Mouse (Mus musculus) hindbrain, embryonic 10.5 days (tissue): ENCODE measurements around the gene Gtf3c6. TPM values are rescaled to one million over a fixed set of nuclear protein-coding genes. Genes with fewer than 3 reads are reported as not detected.

Experiments
- DNase-seq: peaks from one replicate; pipeline ENCODE4 v3.0.0-alpha.2; 2017; ENCODE audit warnings: low spot score
- H3K27ac ChIP-seq: fragments of 300-500 bp; sonication (generic); 2 replicates; pipeline ENCODE4 v1.5.1; 2016; ENCODE audit warnings: mild to moderate bottlenecking, moderate library complexity
- H3K27me3 ChIP-seq: fragments of 300-500 bp; sonication (generic); 2 replicates; pipeline ENCODE4 v1.6.1; 2016; ENCODE audit warnings: mild to moderate bottlenecking; ENCODE audit not compliant: poor library complexity, insufficient read depth, severe bottlenecking
- H3K36me3 ChIP-seq: fragments of 300-500 bp; sonication (generic); 2 replicates; pipeline ENCODE4 v1.6.1; 2016; ENCODE audit warnings: mild to moderate bottlenecking, moderate library complexity
- H3K4me1 ChIP-seq: fragments of 300-500 bp; sonication (generic); replicated peaks from 2 replicates; pipeline ENCODE4 v1.6.1; 2016; ENCODE audit warnings: mild to moderate bottlenecking
- H3K4me3 ChIP-seq: fragments of 300-500 bp; sonication (generic); 2 replicates; pipeline ENCODE4 v1.5.1; 2016; ENCODE audit warnings: mild to moderate bottlenecking, moderate library complexity
- H3K9me3 ChIP-seq: fragments of 300-500 bp; sonication (generic); 2 replicates; pipeline ENCODE4 v1.6.1; 2016; ENCODE audit warnings: mild to moderate bottlenecking, moderate library complexity
- WGBS: fragments of 180-500 bp; shearing (Covaris S2); methylation state at CpG from one replicate; pipeline ENCODE4 v1.1.7; 2016; 5-methylcytosine and 5-hydroxymethylcytosine counted together
- polyA plus RNA-seq: library from polyadenylated mRNA; unstranded; fragments of >200 nt; fragmentation: Nextera tagmentation; extraction: Ambion mirVana; gene quantifications from 2 replicates; pipeline ENCODE4 v1.2.1, GENCODE M21; 2016

Gene Gtf3c6
- polyA plus RNA-seq, 1 experiment from 2014 or later, result 140 TPM

DNA sequence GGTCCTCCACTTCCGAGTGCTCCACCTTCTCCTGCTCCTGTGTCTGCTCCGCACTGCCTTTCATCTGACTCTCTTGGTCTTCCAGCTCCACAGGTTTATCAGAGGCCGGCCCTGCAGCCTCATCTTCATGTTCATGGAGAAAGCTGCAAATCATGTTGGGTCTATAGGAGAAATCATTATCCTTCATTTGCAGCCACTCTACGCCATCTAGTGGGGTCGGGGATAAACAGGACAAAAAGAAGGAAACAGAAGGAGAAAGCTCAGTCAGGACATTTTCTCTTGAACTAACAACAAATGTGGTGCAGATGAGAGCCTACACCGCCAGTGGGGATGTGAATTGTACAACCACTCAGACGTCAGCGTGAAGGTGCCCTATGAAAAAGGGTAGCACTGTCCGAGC, 8.3 kb downstream of the Gtf3c6 start:
- no peak overlapping the region for H3K4me3 ChIP-seq
- 92% methylated on average over 9 of the region's 9 CpGs for whole genome bisulfite sequencing
- no peak overlapping the region for H3K27ac ChIP-seq
- DNase-seq, result no peak
- H3K36me3 ChIP-seq, result peaks cover 72% of the 10 kb centered on the region
- no peaks in the 10 kb centered on the region for H3K9me3 ChIP-seq
- H3K4me1 ChIP-seq, result peaks cover 15% of the 10 kb centered on the region
- no peaks in the 10 kb centered on the region for H3K27me3 ChIP-seq

DNA sequence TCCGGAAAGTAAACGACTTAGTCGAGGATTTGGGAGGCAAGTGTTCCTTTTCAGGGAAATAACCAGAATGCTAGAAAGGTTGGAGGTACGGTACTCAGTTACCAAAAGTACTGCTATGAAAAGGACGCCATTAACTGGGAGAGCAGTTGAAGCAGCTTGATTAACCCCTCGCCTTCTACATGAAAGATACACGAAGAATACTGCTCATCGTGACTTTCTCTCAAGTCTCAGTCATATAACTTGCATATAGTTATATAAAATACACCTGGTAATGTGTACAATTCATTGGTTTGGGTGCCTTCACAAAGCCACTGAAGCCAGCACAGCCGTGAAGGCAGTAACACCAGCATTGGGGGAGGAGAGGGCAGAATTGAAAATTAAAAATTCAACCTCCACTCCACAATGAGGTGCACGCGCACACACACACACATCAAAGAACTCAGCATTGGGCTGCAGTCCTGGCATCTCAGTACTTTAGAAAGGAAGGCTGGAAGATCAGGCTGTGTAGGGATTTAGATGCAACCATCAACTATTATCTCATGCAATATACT, 10.7 kb downstream of the Gtf3c6 start:
- H3K36me3 ChIP-seq, result peaks cover 72% of the 10 kb centered on the region
- peak overlapping the region; percentile 77 for H3K4me3 ChIP-seq
- DNase-seq, result peak; percentile 13
- H3K9me3 ChIP-seq, result no peaks in the 10 kb centered on the region
- no peaks in the 10 kb centered on the region for H3K27me3 ChIP-seq
- peaks cover 15% of the 10 kb centered on the region for H3K4me1 ChIP-seq
- WGBS, result 37% methylated on average over 11 of the region's 11 CpGs
- peak overlapping the region; percentile 90 for H3K27ac ChIP-seq

DNA sequence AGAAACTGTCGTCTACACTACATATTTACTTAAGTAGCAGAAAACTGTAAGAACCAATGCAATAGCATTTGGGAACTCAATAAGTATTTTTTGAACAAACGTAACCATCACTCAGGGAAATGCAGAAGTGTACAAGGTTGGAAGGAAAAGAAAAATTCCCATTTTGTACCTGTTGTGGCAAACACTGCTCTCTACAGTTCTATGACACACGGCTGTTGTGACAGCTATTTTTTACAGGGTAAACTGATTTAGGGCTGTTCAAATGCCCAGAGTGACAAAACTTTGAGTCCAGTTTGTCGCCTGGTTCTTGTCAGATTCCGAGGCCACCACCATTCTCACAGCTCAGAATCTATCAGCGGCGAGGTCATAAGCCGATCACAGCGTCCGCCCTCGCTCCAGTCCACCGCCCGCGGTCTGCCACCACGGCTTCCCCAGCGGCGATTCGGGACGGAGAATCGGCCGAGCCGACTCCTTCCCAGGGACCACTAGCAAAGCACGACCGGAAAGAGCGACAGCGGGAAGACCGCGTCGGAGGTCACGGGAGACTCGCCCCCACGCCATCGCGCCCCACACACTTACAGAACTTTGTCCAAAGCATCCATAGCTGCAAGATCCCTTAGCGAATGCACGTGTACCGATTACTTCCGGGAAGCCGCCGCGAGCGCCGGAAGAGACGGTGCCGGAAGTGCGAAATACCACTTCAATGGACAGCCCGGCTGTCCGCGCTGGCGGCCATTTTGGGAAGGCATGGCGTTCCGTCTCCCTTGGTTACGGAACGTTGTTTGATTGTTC, 11.3 kb downstream of the Gtf3c6 start, which contains the start of gene Rpf2:
Gene Rpf2, minus strand, starts transcription at position 663 of the 792 bp plus-strand sequence.
- WGBS, result under 1% methylated on average over 54 of the region's 54 CpGs
- peaks cover 15% of the 10 kb centered on the region for H3K4me1 ChIP-seq
- no peaks in the 10 kb centered on the region for H3K9me3 ChIP-seq
- H3K27ac ChIP-seq, result peak within 1 kb of the TSS; percentile 90
- DNase-seq, result peak; percentile 91
- H3K4me3 ChIP-seq, result peak within 1 kb of the TSS; percentile 77
- H3K36me3 ChIP-seq, result peaks cover 72% of the 10 kb centered on the region
- H3K27me3 ChIP-seq, result no peaks in the 10 kb centered on the region

DNA sequence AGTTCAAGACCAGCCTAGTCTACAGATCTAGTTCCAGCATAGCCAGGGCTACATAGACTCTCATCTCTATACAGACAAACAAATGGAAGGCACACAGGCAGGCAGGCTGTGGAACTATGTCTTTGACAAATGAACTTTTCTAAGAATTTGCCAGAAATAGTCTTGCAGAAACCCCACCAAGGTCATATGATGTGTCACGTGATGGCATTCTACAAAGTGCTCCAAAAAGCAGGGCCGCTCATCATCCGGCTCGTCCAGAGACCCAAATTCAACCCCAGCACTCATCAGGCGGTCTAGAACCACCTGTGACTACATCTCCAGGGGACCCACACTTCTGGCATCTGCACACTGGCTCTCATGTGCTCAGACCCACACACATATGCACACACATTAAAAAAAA, 20.1 kb downstream of the Gtf3c6 start:
- WGBS, result 94% methylated on average over 5 of the region's 5 CpGs

DNA sequence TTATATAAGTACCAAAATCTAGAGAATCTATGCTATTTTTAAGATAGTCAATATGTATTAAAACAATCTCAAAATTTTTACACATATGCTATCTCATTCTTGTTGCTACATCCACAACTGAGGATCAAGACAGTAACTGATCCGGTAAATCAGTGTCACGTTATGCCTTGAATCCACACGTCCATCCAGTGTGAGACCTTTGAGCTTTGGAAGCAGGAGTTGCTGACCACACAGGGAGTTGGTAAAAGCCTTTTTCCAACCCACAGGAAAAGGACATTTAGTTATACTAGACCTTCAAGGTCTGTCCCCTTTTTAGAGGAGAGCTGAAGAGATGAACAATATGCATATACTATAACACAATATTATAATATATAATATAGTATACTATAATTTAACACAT, 24.7 kb downstream of the Gtf3c6 start:
- H3K27ac ChIP-seq, result no peak overlapping the region
- H3K9me3 ChIP-seq, result no peaks in the 10 kb centered on the region
- H3K27me3 ChIP-seq, result no peaks in the 10 kb centered on the region
- H3K4me1 ChIP-seq, result no peaks in the 10 kb centered on the region
- DNase-seq, result no peak
- no peak overlapping the region for H3K4me3 ChIP-seq
- peaks cover 92% of the 10 kb centered on the region for H3K36me3 ChIP-seq
- WGBS, result 87% methylated on average over 3 of the region's 3 CpGs

More for the DNA sequence above, 20.1 kb downstream of the Gtf3c6 start:
- Histone ChIP-seq H3K4me1 (no peaks in the 10 kb centered on the region), H3K4me3 (no peak overlapping the region), H3K9me3 (no peaks in the 10 kb centered on the region), H3K27me3 (no peaks in the 10 kb centered on the region), H3K36me3 (peaks cover 96% of the 10 kb centered on the region), H3K27ac (no peak overlapping the region)
- no peak for DNase-seq

DNA sequence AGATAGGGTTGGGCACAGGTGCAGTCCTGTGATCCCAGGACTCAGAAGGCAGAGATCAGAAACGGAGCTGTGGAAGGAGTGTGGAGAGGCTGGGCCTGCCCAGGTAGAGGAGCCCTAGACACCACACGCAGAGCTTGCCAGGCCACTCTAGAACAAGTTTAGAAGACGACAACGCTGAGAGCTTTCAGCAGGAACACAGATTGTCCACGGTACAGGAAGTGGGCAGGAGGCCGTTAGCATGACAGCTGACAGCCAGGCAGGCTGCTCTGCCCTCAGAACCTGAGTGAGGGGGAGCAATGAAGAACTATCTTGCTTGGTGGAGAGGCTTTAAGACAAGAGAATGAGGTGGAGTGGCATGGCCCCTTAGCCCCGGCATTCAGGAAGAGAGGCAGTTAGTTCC, 25.5 kb downstream of the Gtf3c6 start:
- no peaks in the 10 kb centered on the region for H3K27me3 ChIP-seq
- no peak for DNase-seq
- WGBS, result 90% methylated on average over 7 of the region's 7 CpGs
- no peak overlapping the region for H3K27ac ChIP-seq
- H3K4me3 ChIP-seq, result no peak overlapping the region
- H3K4me1 ChIP-seq, result no peaks in the 10 kb centered on the region
- H3K36me3 ChIP-seq, result peaks cover 92% of the 10 kb centered on the region
- no peaks in the 10 kb centered on the region for H3K9me3 ChIP-seq

GRCm38 (mm10) chr10:40229725-40230124, 28.2 kb downstream of the Gtf3c6 start:
- Histone ChIP-seq H3K4me1 (no peaks in the 10 kb centered on the region), H3K27ac (no peak overlapping the region), H3K36me3 (peaks cover 93% of the 10 kb centered on the region), H3K9me3 (no peaks in the 10 kb centered on the region), H3K27me3 (no peaks in the 10 kb centered on the region), H3K4me3 (no peak overlapping the region)
- 98% methylated on average over 1 of the region's 1 CpGs for WGBS
- DNase-seq, result no peak

GRCm38 (mm10) chr10:40227660-40228303, 30.1 kb downstream of the Gtf3c6 start:
- peaks cover 94% of the 10 kb centered on the region for H3K36me3 ChIP-seq
- 93% methylated on average over 4 of the region's 4 CpGs for WGBS
- H3K4me3 ChIP-seq, result no peak overlapping the region

DNA sequence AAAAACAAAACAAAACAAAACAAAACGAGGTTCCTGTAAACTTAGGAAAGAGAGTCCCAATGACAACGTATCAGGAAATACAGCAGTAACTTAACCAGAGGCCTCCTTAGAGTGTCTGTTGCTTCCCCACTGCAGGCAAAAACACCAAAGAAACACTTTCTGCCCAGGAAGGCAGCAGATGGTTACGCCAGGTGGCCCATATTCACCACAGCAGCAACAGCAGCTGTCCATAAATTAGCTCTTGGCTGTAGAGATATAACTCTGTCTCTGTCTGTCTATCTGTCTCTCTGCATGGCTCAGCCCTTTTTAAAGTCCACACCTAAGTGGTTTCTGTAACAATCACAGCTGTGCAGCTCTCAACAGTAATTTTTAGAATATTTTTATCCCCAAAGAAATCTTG, 39.0 kb downstream of the Gtf3c6 start:
- no peak overlapping the region for H3K27ac ChIP-seq
- WGBS, result 85% methylated on average over 3 of the region's 3 CpGs
- H3K9me3 ChIP-seq, result peaks cover 19% of the 10 kb centered on the region
- H3K27me3 ChIP-seq, result no peaks in the 10 kb centered on the region
- DNase-seq, result no peak
- H3K36me3 ChIP-seq, result peaks cover 32% of the 10 kb centered on the region
- no peak overlapping the region for H3K4me3 ChIP-seq
- H3K4me1 ChIP-seq, result no peaks in the 10 kb centered on the region

More at GRCm38 (mm10) chr10:40227660-40228303, 30.1 kb downstream of the Gtf3c6 start:
- Histone ChIP-seq H3K27me3 (no peaks in the 10 kb centered on the region), H3K4me1 (no peaks in the 10 kb centered on the region), H3K9me3 (0 out of 2 replicates have a peak, but pooled peaks cover 2% of the 10 kb centered on the region), H3K27ac (no peak overlapping the region)
- no peak for DNase-seq

DNA sequence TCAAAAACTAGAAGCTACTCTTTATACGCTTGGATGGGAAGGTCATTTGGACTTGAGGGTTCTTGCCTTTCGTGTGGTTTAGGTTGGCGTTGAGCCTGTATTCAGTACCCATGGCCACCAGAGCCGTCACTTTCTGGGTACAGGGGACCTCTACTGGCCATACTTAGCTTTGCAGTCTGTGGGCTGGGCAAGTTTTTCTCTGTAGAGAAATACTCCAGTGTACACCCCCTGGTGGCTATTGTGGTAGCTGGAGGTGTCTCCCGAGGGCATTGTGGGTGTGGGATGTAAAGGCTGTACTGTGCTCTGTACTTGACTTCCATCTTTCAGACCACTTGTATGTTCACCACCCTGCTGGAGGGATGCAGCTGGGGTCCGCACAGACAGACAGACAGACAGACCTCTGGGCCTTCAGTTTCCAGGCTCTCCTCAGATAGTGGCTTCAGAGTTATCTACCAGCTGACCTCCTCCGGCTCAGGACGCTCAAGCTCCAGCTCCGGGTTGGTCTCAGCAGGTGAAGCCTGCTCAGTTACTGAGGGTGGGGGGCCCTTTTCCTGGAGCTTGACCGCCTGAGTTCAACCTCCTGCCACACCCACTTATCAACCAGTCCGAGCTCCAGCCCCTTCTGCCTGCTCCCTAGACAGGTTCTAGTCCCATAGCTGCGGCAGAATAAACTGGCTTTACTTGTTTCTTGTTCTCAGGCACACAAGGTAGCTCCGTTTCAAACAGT, 45.3 kb downstream of the Gtf3c6 start:
- Histone ChIP-seq H3K27ac (no peak overlapping the region), H3K36me3 (no peaks in the 10 kb centered on the region), H3K4me1 (0 out of 2 replicates have a peak, but pooled peaks cover 5% of the 10 kb centered on the region), H3K9me3 (no peaks in the 10 kb centered on the region), H3K27me3 (no peaks in the 10 kb centered on the region), H3K4me3 (no peak overlapping the region)
- 40% methylated on average over 13 of the region's 13 CpGs for WGBS
- peak; percentile 86 for DNase-seq
